Mouse (Mus musculus): ENCODE measurements at regions not wholly inside any gene's neighbourhood (a gene's known extent, or its start where the extent isn't known, plus 50 kb on each side); places are given as distances from the start of the nearest gene placed in this dataset.
A peak's percentile ranks its signal among the peaks of the same experiment; 100 is the strongest.

GRCm38 (mm10) chr2:178542032-178542431 is 111.7 kb downstream of the Cdh26 start:
- peak; percentile 47 for DNase-seq
- intact Hi-C loops (cut with DNase I) = no loop called here

GRCm38 (mm10) chr2:178544411-178544810 is 114.1 kb downstream of the Cdh26 start:
- intact Hi-C loops (cut with DNase I) = no loop called here

GRCm38 (mm10) chr2:178545601-178546352 is 115.4 kb downstream of the Cdh26 start:
- intact Hi-C loops (cut with DNase I) = no loop called here
- DNase-seq = peak; percentile 22

More at GRCm38 (mm10) chr2:178544411-178544810, 114.1 kb downstream of the Cdh26 start:
- no peak for DNase-seq

GRCm38 (mm10) chr2:178546353-178546720 is 116.0 kb downstream of the Cdh26 start:
- DNase-seq = no peak
- intact Hi-C loops (cut with DNase I) = no loop called here

- intact Hi-C loops (cut with DNase I) = no loop called here
- DNase-seq = no peak
Measured at GRCm38 (mm10) chr2:178546888-178547287, 116.6 kb downstream of the Cdh26 start.

GRCm38 (mm10) chr2:178548937-178549336 is 118.6 kb downstream of the Cdh26 start:
- no peak for DNase-seq
- intact Hi-C loops (cut with DNase I) = no loop called here

GRCm38 (mm10) chr2:178553736-178554135 is 123.4 kb downstream of the Cdh26 start:
- DNase-seq = no peak
- intact Hi-C loops (cut with DNase I) = no loop called here

- DNase-seq = peak; percentile 27
- intact Hi-C loops (cut with DNase I) = no loop called here
Measured at GRCm38 (mm10) chr2:178555692-178556340, 125.5 kb downstream of the Cdh26 start.

GRCm38 (mm10) chr2:178557934-178558333 is 127.6 kb downstream of the Cdh26 start:
- DNase-seq = peak; percentile 43
- intact Hi-C loops (cut with DNase I) = no loop called here

- no peak for DNase-seq
- intact Hi-C loops (cut with DNase I) = no loop called here
Measured at GRCm38 (mm10) chr2:178563287-178563686, 133.0 kb downstream of the Cdh26 start.

- DNase-seq = peak; percentile 22
- intact Hi-C loops (cut with DNase I) = no loop called here
Measured at GRCm38 (mm10) chr2:178565368-178565818, 135.1 kb downstream of the Cdh26 start.

GRCm38 (mm10) chr2:178567493-178567892 is 137.2 kb downstream of the Cdh26 start:
- intact Hi-C loops (cut with DNase I) = no loop called here
- DNase-seq = no peak

GRCm38 (mm10) chr2:178572301-178572700 is 142.0 kb downstream of the Cdh26 start:
- intact Hi-C loops (cut with DNase I) = no loop called here

GRCm38 (mm10) chr2:178574859-178575258 is 144.5 kb downstream of the Cdh26 start:
- intact Hi-C loops (cut with DNase I) = loop anchor here (5.0 kb wide), 1 partner anchor 867 kb away; the partner anchor contains the start of gene Cdh4
- DNase-seq = peak; percentile 75

More at GRCm38 (mm10) chr2:178572301-178572700, 142.0 kb downstream of the Cdh26 start:
- DNase-seq = no peak

GRCm38 (mm10) chr2:178575403-178575802 is 145.1 kb downstream of the Cdh26 start:
- intact Hi-C loops (cut with DNase I) = loop anchor here (5.0 kb wide), 1 partner anchor 867 kb away; the partner anchor contains the start of gene Cdh4
- DNase-seq = no peak

- no peak for DNase-seq
- intact Hi-C loops (cut with DNase I) = loop anchor here (5.0 kb wide), 1 partner anchor 866 kb away; the partner anchor contains the start of gene Cdh4
Measured at GRCm38 (mm10) chr2:178576067-178576466, 145.7 kb downstream of the Cdh26 start.

GRCm38 (mm10) chr2:178579571-178579970 is 149.2 kb downstream of the Cdh26 start:
- no peak for DNase-seq
- intact Hi-C loops (cut with DNase I) = loop anchor here (5.0 kb wide), 1 partner anchor 863 kb away; the partner anchor contains the start of gene Cdh4

GRCm38 (mm10) chr2:178581306-178581705 is 151.0 kb downstream of the Cdh26 start:
- peak; percentile 28 for DNase-seq
- intact Hi-C loops (cut with DNase I) = no loop called here

- DNase-seq = no peak
- intact Hi-C loops (cut with DNase I) = no loop called here
Measured at GRCm38 (mm10) chr2:178584970-178585566, 154.7 kb downstream of the Cdh26 start.

GRCm38 (mm10) chr2:178587134-178587636 is 156.9 kb downstream of the Cdh26 start:
- intact Hi-C loops (cut with DNase I) = no loop called here
- DNase-seq = no peak

GRCm38 (mm10) chr2:178593743-178594142 is 163.4 kb downstream of the Cdh26 start:
- intact Hi-C loops (cut with DNase I) = no loop called here

More at GRCm38 (mm10) chr2:178593743-178594142, 163.4 kb downstream of the Cdh26 start:
- DNase-seq = no peak
